9 mouse cellular contexts compared by ENCODE assay signal in genomic region chr5:72867036-72867672, GRCm38 (mm10). TPM values are rescaled to one million over a fixed set of nuclear protein-coding genes. Genes with fewer than 3 reads are reported as not detected.
DNase-seq lines count a peak whose midpoint lies in the region; ATAC-seq and TF ChIP-seq lines count a peak whose summit lies in the region.
"Had no signal": no experiment of that assay in that cellular context is flagged by ENCODE, and none has a peak within 500 bp of the region (broad histone marks: within the 10 kb centered on the region; RNA-seq: fewer than 3 reads in every experiment).

No protein-coding gene starts in this region.

- intact Hi-C loops in gastrocnemius, adult 2 months (cut with DNase I), result loop anchor here (5.0 kb wide), 1 partner anchor 70 kb away; no protein-coding TSS in a partner anchor
- intact Hi-C loops in gastrocnemius, postnatal 36 days (cut with DNase I), result no loop called here
- intact Hi-C loops in gastrocnemius, postnatal 14 days (cut with DNase I; ENCODE audit: low total_unique reads), result no loop called here

- WGBS in spleen, adult 2 months, result 21% methylated on average over 16 of the region's 16 CpGs
- 23% methylated on average over 16 of the region's 16 CpGs for WGBS in lung, embryonic 15.5 days
- WGBS in stomach, postnatal 0 days, result 29% methylated on average over 16 of the region's 16 CpGs

- TF ChIP-seq CTCF in gastrocnemius, adult 2 months (IDR thresholded peaks at IDR 0.05), result no peak
- TF ChIP-seq CTCF in spleen, adult 2 months (IDR thresholded peaks at IDR 0.05; ENCODE audit: extremely low read depth, insufficient read depth, insufficient read length, insufficient replicate concordance), result no peak
- TF ChIP-seq CTCF in stomach, postnatal 0 days (IDR thresholded peaks at IDR 0.05; ENCODE audit: low read depth), result no peak

- no peak overlapping the region for H3K27ac ChIP-seq in gastrocnemius, adult 2 months
- no peak overlapping the region for H3K27ac ChIP-seq in spleen, adult 2 months (ENCODE audit: insufficient read depth, low read length)
- no peak overlapping the region for H3K27ac ChIP-seq in lung, embryonic 15.5 days
- H3K27ac ChIP-seq in stomach, postnatal 0 days (replicated peaks), result no peak overlapping the region

- ATAC-seq in lung, embryonic 15.5 days (ENCODE audit: borderline replicate concordance, extremely low read depth, low FRiP score, low TSS enrichment), result no peak
- ATAC-seq in stomach, postnatal 0 days (ENCODE audit: low FRiP score, low TSS enrichment), result peak; percentile 17; the same call in 1 of the 2 replicates

- TF ChIP-seq EP300 in stomach, postnatal 0 days (optimal IDR thresholded peaks at IDR 0.05), result no peak

- DNase-seq in gastrocnemius, adult 2 months, result no peak
- no peak for DNase-seq in gastrocnemius, postnatal 36 days
- DNase-seq in spleen, adult 2 months (ENCODE audit: low read depth in 1 of 2, low spot score in 2 of 2), result peak in 1 of 2 experiments; percentile 59
- DNase-seq in spleen, adult 12 weeks (ENCODE audit: low spot score), result no peak
- DNase-seq in stomach, postnatal 0 days (ENCODE audit: low spot score), result no peak
- DNase-seq in gastrocnemius, postnatal 14 days, result no peak
- no peak for DNase-seq in gastrocnemius, postnatal 4 days (ENCODE audit: low spot score in 2 of 2)
- DNase-seq: layer of hippocampus, postnatal 36 days had no signal

- H3K4me3 ChIP-seq in gastrocnemius, adult 2 months, result peak overlapping the region; percentile 80
- peak overlapping the region; percentile 98 for H3K4me3 ChIP-seq in spleen, adult 2 months (ENCODE audit: extremely low read depth, insufficient read depth, insufficient read length)
- peak overlapping the region; percentile 52 for H3K4me3 ChIP-seq in lung, embryonic 15.5 days
- peak overlapping the region; percentile 60 for H3K4me3 ChIP-seq in stomach, postnatal 0 days (ENCODE audit: low read depth, low read length)

- no peaks in the 10 kb centered on the region for H3K9me3 ChIP-seq in lung, embryonic 15.5 days
- H3K9me3 ChIP-seq in stomach, postnatal 0 days (ENCODE audit: control insufficient read depth, low read length), result no peaks in the 10 kb centered on the region

- H3K4me1 ChIP-seq in spleen, adult 2 months (ENCODE audit: control insufficient read depth, insufficient read depth, insufficient read length), result peaks cover 15% of the 10 kb centered on the region
- H3K4me1 ChIP-seq in lung, embryonic 15.5 days, result peaks cover 6% of the 10 kb centered on the region; the same call in 1 of the 2 replicates
- no peaks in the 10 kb centered on the region for H3K4me1 ChIP-seq in stomach, postnatal 0 days (replicated peaks; ENCODE audit: control insufficient read depth, insufficient read depth)

- no peaks in the 10 kb centered on the region for H3K27me3 ChIP-seq in spleen, adult 2 months (ENCODE audit: control insufficient read depth, insufficient read depth, low read length)
- H3K27me3 ChIP-seq in lung, embryonic 15.5 days, result peaks cover 17% of the 10 kb centered on the region; the same call in 1 of the 2 replicates
- H3K27me3 ChIP-seq in stomach, postnatal 0 days (ENCODE audit: control insufficient read depth, insufficient read depth, low read length), result no peaks in the 10 kb centered on the region

- TF ChIP-seq POLR2A in spleen, adult 2 months (IDR thresholded peaks at IDR 0.05; ENCODE audit: low read depth, low read length), result no peak

- peaks cover 3% of the 10 kb centered on the region for H3K36me3 ChIP-seq in spleen, adult 2 months (ENCODE audit: control insufficient read depth, insufficient read depth, low read length)
- H3K36me3 ChIP-seq in lung, embryonic 15.5 days, result no peaks in the 10 kb centered on the region
- H3K36me3 ChIP-seq in stomach, postnatal 0 days (ENCODE audit: control insufficient read depth, insufficient read depth, low read length), result no peaks in the 10 kb centered on the region

- H3K4me2 ChIP-seq in lung, embryonic 15.5 days, result peak overlapping the region; percentile 94
- peak overlapping the region; percentile 92 for H3K4me2 ChIP-seq in stomach, postnatal 0 days (replicated peaks; ENCODE audit: low read depth)

- no peak overlapping the region for H3K9ac ChIP-seq in lung, embryonic 15.5 days
- H3K9ac ChIP-seq in stomach, postnatal 0 days (ENCODE audit: low read length), result no peak overlapping the region

RNA-seq across cellular contexts. Expression of gene Tec, which starts 1.1 kb away (rescaled TPM):
- total RNA-seq in gastrocnemius, adult 2 months (2021), result 1 to 10 TPM; 1.2 to 1.4 TPM
- 1 to 10 TPM; 1.3 to 1.9 TPM for total RNA-seq in gastrocnemius, postnatal 36 days (2021)
- polyA plus RNA-seq in spleen, adult 2 months (2012; rRNA removed), result 12.2 and 12.5 TPM in 2 replicates
- polyA plus RNA-seq in lung, embryonic 15.5 days (2015; fragmentation: Nextera tagmentation; extraction: Ambion mirVana), result 4.4 and 4.6 TPM in 2 replicates
- polyA plus RNA-seq in stomach, postnatal 0 days (2015; fragmentation: Nextera tagmentation; extraction: Ambion mirVana), result 9.5 and 9.6 TPM in 2 replicates
- total RNA-seq in gastrocnemius, postnatal 14 days (2021), result 1 to 10 TPM; 2.0 to 2.4 TPM
- total RNA-seq in gastrocnemius, postnatal 4 days (2021), result 1 to 10 TPM; 4.0 to 5.4 TPM

RNA-seq across cellular contexts. Expression of gene Slain2, which starts 47.0 kb away (rescaled TPM):
- total RNA-seq in gastrocnemius, adult 2 months (2021), result 100 to 1,000 TPM; 113 TPM
- total RNA-seq in gastrocnemius, postnatal 36 days (2021), result 100 to 1,000 TPM in 1 of 2 experiments, 10 to 100 TPM in 1; 92.9 to 101 TPM
- polyA plus RNA-seq in spleen, adult 2 months (2012; rRNA removed), result 10.8 and 11.1 TPM in 2 replicates
- 14.4 and 15.8 TPM in 2 replicates for polyA plus RNA-seq in lung, embryonic 15.5 days (2015; fragmentation: Nextera tagmentation; extraction: Ambion mirVana)
- 10.0 and 11.5 TPM in 2 replicates for polyA plus RNA-seq in stomach, postnatal 0 days (2015; fragmentation: Nextera tagmentation; extraction: Ambion mirVana)
- total RNA-seq in gastrocnemius, postnatal 14 days (2021), result 10 to 100 TPM; 76.2 to 79.5 TPM
- total RNA-seq in gastrocnemius, postnatal 4 days (2021), result 10 to 100 TPM; 82.8 to 90.0 TPM
